Mouse (Mus musculus) thymus, adult 2 months (tissue): ENCODE results near the gene Gm21983.

Source experiments
- CTCF ChIP-seq: fragments of 200-500 bp; IDR thresholded peaks from 2 replicates; pipeline ENCODE4 v1.5.1; 2012; ENCODE audit warnings: mild to moderate bottlenecking, control low read depth, low read length, moderate library complexity, borderline replicate concordance; ENCODE audit not compliant: control insufficient read depth, poor library complexity, insufficient read depth; ENCODE audit errors: extremely low read depth
- POLR2A ChIP-seq: fragments of 200-500 bp; IDR thresholded peaks from 2 replicates; pipeline ENCODE4 v1.6.1; 2012; ENCODE audit warnings: mild to moderate bottlenecking, low read length, control low read depth, moderate library complexity; ENCODE audit not compliant: control insufficient read depth, poor library complexity, insufficient read depth; ENCODE audit errors: extremely low read depth

DNA sequence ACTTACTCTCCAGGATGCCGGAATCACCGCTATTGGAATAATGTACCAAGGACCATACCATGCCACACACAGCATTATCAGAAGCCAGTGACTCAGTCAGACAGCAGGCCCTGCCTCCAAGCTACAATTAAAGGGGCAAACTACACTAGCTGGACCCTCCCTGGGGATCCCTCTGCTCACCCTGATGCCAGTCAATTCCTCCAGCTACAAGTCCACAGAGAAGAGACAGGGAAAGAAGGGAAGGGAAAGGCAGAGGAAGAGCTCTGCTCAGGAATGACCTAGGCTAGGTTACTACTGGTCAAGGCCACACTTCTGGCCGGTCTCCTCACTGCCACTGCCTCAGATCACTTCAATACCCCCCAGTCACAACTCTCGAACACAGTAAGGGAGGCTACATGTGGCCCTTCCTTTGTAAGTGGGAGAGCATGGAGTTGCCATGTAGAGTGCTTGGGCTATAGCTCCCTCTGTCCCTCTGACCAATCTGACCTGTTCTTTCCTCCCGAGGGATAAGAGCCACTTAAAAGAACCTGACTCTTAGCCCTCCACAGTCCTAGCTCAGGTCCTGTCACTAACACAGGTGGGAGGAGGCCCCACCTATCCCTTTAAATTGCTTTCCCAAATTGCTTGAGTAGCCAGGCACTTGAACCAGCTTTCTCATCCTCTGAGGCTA lies 18.0 kb downstream of the Gm21983 start:
- no peak for TF ChIP-seq CTCF
- TF ChIP-seq POLR2A, result no peak
